Mouse (Mus musculus) adrenal gland (tissue): ENCODE measurements at regions not wholly inside any gene's neighbourhood (a gene's known extent, or its start where the extent isn't known, plus 50 kb on each side); places are given as distances from the start of the nearest gene placed in this dataset.

Experiments
- intact Hi-C: fragments of 180-260 bp; cut with DNase I; formaldehyde crosslinking; loops from one replicate; pipeline ENCODE4 v1.15.1; 2025

DNA sequence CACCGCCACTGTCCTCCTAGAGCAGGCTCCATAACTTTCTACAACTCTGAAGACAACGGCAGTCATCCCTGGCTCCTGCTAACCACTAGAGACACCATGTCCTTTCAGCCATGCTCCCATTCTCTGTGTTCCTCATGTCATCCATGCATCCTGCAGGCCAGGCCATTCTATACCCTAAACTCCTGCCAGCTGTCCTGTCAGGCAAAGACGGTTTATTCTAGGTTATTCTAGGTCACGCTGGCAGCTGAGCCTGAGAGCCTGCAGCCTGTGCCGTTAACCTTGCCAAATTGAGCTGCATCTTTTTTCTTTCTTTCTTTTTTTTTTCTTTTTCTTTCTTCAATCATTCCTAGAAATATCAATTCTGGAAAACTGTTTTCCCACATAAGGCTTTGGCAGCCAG lies 406.0 kb upstream of the Acvr2a start:
- intact Hi-C loops, result no loop called here

DNA sequence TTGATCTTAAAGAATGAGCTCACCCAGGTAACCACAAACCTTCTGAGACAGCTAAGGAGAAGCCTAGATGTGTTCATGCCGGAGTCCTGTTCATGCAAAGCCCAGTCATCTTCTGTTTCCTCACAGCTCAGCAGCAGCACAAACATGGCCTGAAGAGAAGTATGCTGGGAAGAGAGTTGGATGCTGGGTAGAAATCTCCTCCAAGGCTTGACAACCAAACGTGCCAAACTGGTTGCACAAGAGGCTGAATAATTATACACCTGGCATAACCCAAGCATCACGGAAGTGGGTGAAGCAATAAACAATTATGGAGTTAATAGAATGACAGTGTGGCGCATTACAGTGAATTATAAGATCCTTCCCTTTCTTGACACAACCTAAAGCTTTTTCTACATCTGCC lies 404.0 kb upstream of the Acvr2a start:
- intact Hi-C loops, result no loop called here

DNA sequence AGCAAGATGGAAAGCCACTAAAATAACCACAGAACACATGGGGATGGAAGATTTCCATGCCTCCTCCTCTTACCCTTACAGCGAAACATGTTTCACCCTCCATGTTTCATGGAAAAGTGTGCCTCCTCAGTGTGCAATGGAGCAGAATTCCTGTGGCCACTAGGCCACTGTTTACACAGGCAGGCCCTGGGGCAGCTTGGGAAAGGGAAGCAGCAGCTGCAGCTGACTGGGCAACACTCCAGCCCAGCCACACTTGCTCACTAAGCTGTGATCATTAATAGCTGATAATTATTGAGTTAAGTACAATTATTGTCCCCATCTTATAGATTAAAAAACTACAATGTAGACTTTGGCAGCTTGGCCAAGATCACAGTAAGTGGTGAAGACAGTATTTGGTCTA lies 402.5 kb upstream of the Acvr2a start:
- intact Hi-C loops, result no loop called here

DNA sequence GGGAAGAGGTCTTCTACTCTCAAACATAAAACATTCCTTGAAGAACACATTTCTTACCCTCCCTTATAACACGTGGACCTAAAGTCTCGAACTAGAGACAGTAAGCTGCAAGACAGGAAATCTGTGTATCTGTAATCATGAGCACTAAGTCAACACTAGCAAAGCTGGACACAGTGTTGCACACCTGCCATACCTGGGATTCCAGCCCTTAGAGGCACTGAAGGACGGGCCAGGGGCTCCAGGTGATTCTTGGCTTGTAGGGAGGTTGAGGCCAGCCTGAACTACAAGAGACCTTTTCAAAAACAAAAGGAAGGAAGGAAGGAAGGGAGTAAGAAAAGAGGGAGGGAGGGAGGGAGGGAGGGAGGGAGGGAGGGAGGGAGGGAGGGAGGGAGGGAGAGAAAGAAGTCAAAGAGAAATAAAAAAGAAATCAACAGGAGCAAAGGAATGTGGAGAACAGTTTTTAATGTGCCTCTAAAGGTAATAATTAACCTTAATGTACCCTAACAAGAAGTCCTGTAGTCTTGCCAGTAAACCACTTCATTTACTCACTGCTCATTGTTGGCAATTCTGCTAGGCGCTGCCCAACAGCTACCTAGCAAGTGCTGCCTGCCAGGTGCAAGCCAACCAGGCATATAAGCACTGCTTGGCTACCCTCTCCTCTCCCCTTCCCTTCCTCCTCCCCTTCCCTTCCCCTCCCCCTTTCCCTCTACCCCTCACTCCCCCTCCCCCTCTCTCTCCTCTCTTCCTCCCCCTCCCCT lies 401.0 kb upstream of the Acvr2a start:
- intact Hi-C loops, result no loop called here

DNA sequence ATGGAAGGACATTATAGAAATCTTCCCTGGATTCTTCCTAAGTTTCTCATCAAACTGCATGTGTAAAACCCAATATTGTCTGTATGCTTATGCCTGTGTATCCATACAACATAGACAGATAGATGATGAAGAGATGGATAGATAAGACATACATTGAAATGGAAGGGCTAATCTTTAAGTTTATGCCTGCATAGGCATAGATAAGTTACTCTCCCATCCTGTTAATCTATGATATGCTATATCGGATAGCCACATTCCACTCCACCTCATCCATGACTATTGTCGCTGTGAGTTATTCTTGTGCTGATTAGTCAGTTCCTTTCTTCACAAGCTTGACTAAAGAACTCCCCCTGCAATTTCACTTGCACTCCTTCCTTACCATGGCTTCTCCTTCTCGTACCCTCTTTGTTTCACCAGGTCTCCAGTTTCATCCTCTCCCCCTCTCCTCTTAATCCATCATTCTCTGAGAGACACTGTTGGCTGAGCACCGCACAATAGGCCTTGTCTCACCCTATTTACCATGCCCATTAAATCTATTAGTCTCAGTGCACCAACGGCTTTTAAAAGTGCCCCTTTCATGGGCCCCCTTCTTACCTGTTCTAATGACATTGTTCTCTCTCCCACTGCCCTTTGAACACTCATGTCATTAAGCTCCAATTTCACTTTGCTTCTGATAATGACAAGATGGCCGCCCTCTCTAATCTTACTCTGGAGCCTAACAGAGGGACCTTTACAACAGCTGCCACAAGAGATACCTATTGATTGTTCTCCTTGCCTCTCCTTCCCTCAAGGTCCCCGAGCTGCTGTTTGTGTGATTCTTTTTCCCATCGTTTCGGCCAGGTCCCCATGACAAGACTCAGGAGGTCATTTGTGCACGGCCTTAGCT lies 399.1 kb upstream of the Acvr2a start:
- intact Hi-C loops, result no loop called here

DNA sequence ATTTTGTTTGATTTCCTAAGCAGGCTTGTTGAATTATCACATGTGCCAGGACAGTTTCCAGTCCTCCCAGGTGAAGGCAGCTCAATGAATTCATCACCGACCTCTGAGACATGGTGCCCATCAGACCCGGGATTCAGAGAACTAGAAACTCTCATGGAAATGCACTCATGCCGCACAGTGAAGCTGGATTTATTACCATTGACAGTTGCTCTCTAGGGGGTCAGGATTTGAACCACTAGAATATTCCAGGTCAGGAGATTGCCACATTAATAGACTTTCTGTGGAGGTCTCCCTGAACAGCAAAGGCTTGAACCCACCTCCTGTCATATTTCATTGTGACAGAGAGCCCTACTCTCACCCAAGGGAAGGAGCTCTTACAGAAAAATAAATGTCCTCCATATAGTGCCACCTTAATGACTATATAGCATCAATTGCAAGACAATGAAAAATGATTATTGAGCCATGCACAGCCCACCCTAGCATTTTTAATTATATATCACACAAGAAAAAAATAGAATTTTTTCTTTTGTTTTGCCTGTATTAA lies 397.6 kb upstream of the Acvr2a start:
- intact Hi-C loops, result no loop called here

DNA sequence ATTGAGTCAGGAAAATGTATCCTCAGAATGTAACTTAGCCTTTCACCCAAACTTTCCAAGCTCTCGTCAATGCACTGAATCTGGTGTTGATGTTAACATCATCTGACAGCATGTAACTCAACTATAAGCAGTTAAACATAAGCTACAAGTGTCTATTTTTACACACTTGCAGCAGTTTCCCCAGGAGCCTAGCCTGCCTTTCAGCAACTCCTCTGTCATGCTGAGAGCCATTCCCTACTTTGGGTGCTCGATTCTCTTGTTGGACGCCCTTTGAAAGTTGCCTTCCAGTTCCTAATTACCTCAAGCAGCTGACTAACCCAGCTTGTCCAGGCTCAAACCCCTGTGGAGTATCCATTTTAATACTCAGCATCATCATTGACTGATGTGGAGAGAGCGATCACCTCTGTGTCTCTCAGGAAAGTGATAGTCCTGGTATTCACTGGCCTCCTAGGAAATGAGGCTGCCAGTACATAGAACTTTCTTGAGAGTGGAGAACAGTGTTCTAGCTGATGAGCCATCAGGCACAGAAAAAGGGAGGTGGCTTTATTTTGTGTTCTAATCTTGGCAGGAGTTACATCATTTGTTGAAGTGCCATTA lies 396.8 kb upstream of the Acvr2a start:
- intact Hi-C loops, result no loop called here

DNA sequence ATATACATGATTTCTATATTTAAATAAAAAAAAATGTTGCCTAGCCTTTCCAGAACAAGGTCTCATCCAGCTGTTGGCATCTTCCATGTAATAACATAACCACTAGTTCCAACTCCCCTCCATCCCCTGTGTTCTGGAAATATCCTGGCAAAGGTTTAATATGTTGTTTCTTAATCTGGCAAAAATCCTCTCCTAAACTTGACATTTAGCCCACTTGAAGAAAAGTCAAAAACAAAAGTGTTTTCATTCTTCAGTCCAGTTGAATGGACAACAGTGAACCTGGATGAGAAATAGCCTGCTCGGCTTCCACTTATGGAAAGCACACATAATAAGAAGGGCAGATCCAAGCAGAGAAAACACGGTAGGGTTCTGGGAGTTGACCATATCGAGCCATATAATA lies 393.1 kb upstream of the Acvr2a start:
- intact Hi-C loops, result no loop called here

DNA sequence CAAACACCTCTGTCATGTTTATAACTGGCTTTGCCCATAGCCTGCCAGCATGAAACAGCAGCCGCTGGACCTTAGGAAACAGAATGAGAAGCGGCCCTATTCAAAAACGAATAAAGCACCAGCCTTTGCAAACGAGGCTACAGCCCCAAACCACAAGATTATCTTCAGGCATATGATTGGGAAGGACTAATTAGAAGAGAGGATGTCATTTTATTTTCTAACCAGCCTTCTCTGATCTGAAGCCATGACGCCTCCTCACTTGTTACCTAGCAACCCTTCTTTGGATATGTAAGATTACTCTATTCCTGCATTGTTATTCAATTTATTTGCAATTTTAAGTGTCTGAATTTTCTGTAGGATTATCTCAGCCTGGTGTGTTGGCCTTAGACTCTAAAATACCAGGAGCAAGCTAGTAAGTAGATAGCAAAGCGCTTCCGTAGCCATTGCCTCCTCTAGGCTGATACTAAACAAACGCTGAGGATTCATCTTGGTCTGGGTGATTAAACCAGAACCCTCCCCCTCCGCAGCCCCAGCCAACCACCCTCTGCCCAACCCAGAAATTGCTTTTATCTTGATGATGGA lies 390.0 kb upstream of the Acvr2a start:
- intact Hi-C loops, result no loop called here

DNA sequence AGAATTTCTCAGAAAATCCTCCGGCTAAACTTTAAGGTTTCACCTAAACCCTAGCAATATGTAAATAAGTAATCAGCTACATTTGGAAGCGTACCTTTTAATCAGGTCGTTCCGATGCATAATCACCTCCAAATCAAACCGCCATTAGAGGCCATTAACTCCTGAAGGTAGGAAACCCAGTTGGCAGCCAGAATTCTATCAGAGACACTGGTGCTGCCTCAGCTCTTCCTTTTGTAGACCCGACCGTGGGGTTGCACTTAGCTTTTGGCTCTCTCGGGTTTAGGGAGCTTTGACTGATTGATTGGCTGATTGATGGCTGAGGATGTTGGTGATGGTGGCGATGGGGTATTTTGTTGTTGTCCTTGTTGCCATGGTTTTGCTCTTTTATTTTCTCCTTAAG lies 389.3 kb upstream of the Acvr2a start:
- intact Hi-C loops, result no loop called here

DNA sequence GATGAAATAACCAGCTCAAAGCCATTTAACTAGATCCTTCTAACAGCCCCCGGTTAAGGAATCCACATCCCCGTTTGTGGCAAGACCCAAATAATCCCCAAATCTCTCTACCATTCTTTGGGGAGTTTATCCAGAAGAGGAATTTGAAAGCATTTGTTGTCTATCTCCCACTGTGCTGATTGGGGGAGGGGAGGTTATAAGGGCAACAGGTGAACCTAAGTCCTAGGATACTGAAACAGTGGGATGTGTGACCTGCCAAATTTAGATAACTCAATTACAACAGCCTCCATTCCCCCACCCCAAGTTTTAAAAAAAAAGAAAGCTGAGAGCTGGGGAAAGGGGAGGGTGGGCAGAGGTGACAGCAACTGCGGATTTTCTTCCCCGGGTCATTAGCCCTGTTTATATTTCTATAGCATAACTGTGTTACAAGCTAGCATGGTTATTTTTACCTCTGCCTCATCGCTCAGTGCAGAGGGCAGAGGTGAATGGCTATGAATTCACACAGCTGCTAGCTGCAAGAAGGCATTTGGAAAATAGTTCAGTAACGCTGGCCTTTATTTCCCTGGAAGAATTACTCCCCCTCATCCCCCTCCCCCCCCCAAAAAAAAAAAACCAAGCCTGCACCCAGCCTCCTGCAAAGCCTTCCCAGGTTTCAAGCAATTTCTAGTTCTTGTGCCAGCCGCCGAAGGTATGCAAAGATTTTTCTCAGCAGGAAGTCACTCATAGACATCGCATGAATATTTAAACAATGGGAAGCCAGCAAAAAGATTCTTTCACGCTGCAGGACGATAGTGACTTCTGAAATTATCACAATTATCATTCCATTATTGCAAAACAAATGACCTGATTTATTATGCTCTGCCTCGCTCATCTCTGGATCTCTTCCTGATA lies 388.5 kb upstream of the Acvr2a start:
- intact Hi-C loops, result no loop called here

DNA sequence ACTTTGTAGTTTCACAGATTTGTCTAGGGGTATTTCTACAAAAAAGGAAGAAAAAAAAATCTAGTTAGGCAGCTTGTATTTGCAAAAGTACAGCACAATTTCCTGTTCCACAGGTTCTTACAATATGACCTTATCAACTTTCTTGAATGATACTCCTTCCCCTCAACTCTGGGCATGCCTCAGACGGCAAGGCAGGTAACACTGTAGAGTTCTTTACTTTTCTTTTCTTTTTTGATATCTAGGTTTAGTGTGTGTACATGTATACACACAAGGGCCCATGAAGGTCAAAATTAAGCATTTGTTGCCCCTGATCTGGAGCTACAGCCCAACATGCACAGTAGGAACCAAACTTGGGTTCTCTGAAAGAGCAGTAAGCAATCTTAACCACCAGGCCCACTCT lies 381.4 kb upstream of the Acvr2a start:
- intact Hi-C loops, result no loop called here

DNA sequence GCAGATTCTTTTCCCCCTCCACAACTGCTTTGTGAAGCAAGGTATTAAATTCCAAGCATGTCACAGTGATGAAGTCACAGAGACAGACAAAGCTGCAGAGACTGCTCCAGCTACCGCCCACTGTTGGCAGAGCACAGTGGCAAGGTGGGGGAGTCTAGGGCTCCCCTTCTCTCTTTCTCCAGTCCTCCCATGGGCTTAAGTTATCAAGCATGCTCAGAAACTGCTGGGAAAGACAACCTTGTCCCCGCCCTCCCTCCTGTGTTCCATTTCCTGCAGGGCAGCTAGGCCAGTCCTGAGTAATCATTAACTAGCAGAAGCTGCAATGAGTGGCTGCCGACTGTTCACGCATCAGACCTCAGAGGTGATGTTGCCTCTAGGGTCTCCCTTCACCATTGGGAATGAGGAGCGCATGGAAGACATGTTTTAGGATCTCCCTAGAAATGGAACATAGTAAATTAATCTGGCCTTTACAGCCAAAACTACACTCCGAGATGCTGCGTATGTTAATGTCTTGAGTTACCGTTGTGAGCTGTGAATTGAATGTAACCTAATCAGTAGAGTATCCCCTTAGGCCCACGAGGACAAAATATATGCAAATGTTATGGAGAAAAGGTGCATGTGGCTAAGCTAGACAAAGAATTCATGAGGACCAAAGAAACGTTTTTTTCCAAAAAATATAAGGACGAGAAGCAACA lies 372.5 kb upstream of the Acvr2a start:
- intact Hi-C loops, result no loop called here

DNA sequence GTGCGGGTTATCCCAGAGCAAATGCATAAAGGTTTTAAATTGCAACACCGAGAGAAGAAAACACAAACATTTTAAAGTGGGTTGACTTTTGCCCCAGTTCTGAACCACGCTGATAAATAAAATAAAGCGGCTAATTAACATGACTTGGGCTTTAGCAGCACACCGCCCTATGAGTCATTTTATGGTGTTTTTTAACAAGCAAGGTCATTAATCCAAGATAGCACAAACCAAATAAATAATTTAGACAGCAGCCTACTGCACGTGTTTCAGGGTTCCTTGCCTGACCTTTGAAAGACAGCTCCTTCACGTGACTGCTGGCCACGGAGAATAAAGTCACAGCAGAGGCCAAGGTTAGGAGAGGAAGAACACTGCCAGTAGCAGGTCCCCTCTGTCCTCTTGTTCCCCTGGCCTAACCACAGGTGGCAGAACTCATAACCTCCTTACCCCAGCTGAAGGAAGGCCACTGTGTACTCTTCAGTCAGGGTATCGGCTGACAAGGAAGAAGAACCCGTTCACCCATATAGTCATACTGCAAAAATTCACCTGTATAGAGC lies 371.8 kb upstream of the Acvr2a start:
- intact Hi-C loops, result no loop called here

DNA sequence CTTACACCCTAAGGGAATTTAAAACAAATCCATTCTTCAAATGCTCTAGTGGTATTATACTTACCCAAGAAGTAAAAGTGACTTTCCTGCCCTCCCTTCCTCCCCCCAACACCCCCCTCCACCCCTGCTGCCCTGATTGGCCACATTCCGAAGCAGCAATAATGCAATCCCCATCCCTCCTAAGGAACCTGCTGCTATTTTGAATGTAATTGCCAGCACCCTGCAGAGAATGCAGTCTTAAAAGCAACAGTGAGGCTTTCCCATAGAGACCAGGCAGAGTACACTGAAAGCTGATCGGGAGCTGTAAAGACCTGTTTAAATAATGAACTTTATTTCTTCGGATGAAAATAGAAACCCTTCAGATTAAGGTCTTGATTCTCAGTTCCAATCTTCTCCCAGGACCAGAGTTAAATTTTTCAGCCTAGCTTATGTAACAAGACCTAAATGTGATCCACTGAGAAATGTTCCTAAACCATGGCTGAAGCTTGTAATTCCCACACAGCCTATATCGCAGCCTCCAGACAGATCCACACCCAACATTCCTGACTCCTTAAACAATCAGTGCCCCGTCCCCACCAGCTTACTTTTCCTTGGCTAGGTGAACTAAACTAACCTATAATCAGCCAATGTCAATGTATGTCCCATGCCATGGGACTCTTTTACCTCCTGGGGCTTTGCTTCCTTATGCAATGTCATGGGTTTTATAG lies 367.9 kb upstream of the Acvr2a start:
- intact Hi-C loops, result no loop called here

DNA sequence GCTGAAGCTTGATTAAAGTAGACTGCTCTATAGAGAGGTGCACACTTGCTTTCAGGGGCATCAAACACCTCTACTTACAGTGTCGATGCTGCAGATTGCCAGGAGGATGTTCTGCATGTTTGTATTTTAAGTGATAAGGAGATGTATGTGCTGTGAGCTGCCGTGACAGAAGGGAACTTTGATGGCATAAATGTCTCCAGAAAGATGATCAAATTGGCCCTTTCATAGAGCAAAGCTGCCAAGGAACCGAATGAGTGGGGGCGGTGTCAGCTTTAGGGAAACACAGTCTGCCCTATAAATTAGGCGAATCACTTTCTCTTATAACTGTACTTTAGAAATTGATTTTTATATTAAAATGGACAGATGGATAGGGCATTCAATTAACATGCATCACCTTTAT lies 367.3 kb upstream of the Acvr2a start:
- intact Hi-C loops, result no loop called here

DNA sequence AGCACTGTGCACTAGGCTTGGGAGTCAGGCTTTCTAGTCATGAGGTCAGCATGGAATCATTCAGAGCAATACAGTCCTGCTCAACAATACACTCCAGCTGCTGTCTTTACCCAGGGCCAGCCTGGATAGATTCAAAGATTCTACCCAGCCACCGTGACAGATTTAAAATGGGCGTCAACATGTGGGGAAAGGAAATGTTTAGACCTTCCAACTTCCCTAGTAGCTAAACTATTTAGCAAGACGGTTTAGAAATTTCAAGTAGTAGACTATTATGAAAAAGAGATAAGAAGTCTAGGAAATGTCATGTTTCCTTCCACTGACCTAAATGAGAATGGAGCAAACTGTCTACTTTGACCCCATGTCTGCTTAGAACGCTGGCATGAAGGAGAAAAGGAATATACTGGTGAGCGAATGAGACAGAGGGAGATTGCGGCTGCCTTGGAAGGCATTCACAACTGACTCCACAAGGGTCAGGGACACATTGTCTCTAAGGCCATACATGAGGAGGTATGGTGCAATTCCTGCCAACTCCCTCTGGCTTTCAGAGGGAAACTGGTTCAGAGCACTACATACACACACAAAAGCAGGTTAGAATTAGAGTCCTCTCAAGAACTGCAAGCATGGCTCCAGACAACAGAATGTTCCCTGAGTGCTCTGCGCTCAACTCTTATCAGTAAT lies 364.6 kb upstream of the Acvr2a start:
- intact Hi-C loops, result no loop called here
